Mouse (Mus musculus) frontal cortex, adult (tissue): ENCODE results near the gene Ubxn11.

Source experiments
- ATAC-seq: cut with Nextera tagmentation; 2 replicates; pipeline ENCODE4 v1.9.2; 2017; ENCODE audit warnings: mild to moderate bottlenecking, moderate library complexity, mixed read lengths; ENCODE audit not compliant: low TSS enrichment

Gene Ubxn11

DNA sequence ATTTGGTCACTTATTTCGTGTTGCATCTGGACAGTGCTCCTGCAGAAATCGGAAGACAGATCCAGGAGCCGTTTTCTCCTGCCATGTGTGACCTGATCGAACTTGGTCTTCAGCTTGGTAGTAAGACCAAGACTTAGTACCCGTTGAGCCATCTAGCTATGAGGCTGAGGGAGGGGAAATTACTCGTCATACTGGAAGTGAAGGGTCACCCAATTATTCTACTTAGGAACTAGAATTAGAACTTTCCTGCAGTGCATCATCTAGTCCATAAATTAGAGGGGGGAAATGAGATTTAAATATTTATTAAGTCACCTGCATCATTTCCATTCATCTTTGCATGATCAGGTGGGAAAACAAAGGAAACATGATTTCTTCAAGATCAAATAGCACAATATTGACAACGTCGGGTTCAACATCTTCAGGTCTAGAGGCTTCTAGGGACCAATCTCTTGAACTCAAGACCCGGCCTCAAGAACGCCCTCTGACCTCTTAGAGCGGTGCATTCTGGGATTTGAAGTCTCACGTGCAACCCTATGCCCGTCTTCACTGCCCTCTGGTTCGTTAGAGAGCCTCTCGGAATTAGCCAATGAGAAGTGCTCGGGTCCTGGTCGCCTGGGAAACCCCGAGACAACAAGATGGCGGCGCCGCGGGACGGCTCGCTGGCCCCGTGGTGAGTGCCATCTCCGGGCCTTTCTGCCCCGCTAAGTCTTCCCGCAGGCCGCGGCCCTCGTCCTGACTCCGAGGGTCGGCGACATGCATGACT lies at the start of gene Ubxn11:
TSS of gene Ubxn11 (plus strand) at position 592 of the 763 bp plus-strand sequence.
- peak; percentile 100 for ATAC-seq

DNA sequence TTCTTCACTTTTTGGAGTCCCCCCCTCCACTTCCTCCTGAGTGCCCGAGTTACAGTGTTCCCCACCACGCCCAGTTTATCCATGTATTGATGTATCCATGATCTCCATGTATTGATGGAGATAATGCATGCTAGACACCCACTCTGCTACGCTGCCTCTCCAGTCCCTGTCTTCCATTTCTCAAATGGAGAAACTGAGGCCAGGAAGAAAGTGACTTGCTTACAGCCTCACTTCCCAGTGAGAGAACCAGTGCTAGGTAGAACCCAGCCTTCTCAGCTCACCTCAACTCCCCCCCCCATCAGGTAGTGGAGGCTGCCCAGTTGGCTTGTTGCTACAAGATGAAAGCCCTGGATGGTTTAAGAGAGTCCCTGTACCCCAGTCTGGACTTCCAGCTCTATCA lies 48.8 kb upstream of the Ubxn11 start, which contains the start of gene Zfp683:
TSS of gene Zfp683 (plus strand) at position 301 of the 400 bp plus-strand sequence.
- ATAC-seq: no peak

DNA sequence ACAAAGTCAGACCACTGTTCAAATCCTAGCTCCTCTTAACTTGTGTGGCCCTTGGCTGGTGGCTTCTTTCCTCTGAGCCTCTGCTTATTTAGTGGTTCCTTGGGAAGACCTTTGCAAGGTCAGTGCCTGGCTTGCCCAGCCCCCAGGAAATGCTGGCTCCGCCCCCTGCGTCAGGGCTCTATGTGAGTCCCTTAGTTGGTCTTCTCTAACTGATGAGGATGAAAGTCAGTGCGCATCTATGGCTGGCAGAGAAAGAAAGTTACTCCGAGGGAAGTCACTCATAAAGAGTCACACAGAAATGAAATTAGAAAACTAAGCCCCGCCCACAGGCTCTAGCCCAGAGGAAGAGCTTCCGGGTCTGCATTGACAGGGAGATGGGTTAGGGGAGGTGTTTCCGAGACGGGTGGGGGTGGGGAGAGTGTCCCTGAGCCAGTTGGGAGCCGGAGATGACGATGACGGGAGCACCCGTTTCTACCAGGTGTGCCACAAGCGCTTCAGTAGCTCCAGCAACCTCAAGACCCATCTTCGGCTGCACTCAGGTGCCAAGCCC lies 44.1 kb upstream of the Ubxn11 start:
- no peak for ATAC-seq

DNA sequence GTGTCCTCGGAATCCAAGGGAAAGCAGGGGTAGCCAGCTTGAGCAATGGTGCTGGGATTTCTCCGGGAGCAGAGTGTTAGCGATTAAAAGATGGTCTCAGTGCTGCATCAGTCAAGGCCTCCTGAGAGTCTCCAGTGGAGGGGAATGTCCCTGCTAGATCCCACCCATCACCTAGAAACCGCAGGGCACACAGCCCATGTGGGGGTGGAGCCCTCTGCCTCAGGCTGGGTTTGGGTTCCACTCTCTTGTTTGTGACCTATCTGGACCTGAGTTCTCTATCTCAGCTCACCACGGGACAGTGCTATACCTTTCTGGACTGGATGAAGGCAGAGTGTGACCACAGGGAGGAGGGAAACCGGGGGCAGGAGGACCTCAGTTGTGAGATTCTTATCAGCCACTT lies 43.5 kb upstream of the Ubxn11 start:
- no peak for ATAC-seq

DNA sequence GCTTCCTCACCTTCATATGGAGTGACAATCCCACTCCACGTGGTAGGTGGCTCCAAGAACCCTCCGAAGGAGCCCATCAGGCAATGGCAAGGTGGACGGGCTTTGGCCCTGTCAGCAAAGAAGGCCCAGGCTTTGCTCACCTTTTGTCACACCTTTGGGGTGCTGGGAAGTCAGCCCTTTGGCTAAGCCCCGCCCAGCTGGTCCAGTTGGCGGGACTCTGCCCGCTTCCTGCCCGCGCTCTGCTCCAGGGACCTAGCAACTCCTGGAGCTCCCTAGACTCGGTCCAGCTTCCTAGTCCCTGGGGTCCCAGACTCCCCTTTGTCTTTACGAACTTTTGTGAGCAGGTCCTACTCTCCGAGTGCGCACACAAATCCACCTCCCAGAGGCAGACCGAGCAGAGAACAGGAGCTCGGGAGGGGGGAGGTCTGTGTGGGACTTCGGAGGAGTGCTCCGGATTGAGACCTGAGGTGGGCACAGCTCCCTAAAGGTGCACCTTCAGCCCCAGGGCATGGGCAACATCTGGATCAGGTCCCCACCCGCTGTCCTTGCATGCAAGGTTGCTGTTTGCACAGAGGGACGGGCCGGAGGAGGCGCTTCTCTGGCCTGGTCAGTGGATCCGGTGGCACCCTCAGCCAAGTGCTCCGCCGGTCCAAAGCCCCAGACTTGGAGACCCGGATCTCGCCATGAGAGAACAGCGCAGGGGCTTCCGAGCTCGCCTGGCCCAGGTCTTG lies 42.1 kb upstream of the Ubxn11 start, which contains the start of gene Crybg2:
TSS of gene Crybg2 (plus strand) at position 681 of the 731 bp plus-strand sequence.
- no peak for ATAC-seq

DNA sequence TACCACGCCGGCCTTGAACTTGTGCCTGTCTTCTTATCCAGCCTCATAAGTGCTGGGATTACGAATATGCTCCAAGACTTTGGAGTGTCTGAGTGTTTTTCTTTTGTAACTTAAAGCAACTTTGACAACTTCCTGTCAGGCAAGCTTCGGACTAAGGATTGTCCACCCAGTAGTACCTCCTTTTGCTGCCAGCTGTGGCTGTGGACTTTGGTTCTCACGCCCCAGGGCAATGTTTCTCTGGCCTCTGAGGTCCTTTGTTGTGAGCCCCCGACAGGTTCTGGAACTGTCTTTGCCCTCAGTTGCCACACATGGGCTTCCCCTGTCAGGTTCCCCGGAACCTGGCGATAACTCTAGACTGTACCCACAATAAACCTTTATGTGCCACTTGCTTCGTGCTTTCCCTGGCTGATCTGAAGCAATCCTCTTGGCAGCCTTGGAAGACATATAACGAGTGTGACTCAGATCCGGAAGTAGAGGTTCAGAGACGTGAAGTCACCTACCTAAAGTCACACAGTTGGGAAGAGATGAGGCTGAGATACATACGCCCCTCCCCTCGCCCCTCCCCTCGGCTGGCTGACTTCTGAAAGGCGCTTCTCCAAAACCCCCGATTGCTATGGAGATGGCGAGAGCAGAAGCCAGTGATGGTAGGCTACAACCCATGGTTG lies 41.1 kb upstream of the Ubxn11 start:
- peak; percentile 50; the same call in 1 of the 2 replicates for ATAC-seq

DNA sequence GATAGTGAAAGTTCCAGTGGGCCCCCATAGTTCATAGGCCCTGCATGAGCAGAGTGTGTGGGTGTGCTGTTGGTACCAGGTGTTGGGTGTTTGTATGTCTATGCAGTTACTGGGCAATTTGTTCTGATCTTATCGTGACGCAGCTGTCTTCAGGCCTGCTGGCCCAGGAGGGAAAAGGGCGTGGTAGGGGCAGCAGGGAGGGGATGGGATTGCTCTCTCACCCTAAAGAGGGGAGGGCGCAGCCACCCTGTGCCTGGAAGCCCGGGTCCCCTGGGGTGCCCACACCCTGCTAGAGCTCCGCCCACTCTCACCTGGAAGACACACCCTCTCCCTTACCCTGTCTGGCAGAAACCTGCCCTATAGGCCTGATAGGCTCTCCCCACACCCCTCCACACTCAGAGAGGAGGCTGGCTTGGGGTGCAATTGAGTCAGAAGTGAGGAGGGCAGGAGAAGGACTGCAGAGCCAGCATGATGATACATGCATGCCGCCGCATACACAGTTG lies 40.4 kb upstream of the Ubxn11 start:
- no peak for ATAC-seq

DNA sequence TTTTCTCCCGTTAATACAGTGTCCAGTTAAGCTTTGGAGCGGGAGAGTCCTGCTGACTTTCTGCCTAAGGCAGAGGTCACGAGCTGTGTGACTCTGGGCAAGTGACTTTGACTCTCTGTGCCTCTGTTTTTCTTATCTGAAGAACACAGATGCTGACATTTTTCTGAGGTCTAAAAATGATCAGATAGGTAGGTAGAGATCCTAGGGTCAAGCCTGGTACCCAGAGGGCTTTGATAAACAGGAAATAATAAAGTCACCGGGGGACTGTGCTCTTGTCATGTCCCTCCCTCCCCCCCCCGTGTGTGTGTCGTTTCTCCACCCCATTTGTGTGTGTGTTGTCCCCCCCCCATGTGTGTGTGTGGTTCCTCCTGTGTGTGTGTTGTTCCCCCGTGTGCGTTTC lies 39.8 kb upstream of the Ubxn11 start:
- no peak for ATAC-seq

DNA sequence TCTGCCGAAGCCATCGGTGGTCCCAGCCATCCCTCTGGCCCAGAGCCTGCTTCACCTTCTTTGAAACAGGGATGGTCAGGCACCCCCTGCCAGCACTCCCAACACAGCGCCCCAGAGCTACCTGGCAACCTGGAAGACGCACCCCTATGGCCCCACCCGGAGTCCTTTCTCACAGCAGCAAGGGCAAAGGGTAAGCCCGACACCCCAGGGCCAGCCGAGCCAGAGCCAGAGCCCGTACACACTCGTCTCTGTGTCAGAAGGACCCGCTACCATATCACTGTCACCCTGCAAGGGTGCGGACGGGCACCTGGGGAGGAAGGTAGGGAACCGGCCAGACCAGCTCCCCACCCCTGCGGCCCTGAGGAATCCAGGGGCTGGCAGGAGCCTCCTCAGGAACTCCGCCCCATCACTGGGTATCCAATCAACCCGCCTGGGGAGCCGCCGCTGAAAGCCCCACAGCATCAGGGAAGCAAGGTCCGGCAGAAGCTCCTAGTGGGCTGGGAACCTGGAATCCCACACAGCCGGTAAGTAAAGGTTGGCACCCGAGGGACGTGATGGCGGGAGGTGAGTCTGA lies 36.9 kb upstream of the Ubxn11 start:
- ATAC-seq: no peak

DNA sequence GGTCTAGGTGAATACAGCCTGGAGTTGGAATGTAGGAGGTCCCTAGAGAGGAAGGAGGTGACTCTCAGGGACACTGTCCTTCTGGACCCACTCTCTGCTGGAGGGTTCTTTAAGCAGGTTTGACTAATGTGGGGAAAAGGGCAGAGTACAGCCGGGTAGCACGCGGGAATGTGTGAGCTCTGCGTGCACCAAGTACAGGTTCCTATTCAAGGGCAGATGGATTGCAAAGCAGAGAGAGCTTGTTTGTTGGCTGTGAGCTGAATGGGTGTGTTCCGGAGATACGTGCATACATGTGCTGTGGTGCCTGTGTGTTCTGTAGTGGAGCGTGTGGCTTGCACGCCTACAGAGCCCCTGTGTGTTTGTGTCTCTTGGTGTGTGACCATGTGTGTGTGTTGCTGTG lies 35.0 kb upstream of the Ubxn11 start:
- ATAC-seq: no peak

DNA sequence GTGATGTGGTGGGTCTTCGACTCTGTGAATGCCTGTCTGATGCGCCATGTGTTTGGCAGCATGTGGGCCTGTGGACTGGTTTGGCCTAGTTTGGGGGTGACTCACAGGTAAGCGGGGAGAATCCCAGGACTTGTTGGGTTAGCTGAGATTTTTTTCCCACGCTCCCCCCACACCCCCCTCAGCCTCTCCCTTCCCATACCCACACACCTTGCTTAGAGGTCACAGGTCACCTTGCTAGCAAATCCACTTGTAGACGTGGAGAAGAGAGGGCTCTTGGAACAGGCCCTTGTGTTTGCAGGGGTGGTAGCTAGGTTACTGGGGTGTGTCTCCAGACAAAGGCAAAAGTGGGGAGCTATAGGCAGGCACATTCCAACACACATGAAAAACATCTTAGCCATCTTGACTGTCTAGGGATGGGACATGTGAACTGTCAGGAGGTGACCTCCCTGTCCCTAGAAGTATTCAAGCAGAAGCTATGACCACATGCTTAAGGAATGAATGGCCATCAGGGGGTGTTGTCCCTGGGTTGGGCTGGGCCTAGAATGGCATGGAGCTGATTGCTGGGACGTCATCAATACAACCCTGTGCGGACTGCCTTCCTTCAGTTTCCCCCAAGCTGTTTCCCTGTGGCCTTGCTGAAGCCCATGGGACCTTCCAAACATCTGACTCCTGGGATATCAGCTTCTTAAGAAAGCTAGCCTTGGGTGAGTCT lies 34.4 kb upstream of the Ubxn11 start:
- ATAC-seq: no peak

DNA sequence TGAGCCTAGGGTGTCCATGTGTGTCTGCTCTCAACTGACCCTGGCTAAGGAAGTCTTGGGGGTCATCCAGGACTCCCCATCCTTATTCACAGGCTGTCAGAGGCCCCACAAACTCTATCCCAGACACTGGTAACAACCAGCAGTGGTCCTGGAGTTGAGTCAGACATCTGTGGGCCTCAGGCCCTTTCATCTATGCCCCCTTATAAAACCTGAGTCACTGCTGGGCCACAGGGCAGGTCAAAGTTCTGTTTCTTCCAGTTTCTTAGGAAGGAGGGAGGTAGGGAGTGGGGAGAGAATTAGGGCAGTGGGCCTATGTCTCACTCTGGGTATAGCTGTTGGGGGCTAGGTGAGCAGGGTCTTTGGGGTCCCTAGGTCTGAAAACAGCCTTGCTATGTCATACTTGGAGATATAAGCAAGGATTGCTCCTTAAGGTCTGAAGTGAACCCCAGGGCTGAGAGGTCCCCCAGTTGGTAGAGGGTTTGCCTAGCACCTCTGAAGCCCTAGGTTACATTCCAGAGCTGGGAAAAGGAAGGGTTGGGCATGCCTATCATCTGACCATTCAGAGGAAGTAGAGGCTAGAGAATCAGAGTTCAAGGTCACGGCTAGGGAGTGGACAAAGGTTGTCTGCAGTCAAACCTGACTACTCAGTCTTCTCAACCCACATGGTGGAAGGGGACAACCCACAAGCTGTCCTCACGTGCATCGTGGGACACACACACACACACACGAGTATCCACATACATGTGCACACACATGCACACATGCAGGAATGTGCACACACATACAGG lies 33.4 kb upstream of the Ubxn11 start:
- no peak for ATAC-seq

DNA sequence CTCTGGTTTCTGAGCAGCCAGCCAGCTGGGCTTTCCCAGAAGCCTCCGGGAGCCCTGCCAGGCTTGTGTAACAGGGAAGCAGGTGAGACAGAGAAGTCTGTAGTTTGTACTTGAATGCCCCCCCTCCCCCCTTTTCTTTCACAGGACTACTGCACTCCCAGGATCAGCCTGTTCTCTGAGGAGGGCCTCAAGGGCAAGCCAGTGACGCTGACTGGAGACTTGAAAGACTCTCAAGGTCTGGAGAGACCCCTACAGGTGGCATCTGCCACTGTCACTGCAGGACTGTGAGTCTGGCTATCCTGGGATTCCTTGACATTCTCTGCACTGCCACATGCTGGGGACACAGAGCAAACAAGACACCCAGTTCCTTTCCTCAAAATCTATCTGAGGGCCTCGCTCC lies 23.7 kb upstream of the Ubxn11 start:
- peak; percentile 58 for ATAC-seq

DNA sequence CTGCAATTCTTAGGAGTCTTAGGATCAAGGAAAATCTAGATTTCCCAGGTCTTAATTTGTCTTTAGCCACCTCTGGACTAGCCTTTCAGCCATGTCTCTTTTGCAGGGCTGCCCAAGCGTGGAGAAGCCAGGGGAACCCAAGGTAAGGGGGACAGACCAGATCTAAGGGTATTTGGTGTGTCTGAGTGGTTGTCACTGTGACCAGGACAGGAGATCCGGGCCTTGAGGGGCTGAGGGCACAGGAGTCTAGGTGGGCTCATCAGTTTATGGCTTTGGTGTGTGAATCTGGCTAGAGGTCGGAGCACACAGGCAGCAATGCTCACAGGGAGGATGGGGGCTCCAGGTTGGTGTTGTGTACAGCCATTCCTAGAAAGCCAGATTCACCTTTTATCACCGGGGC lies 21.7 kb upstream of the Ubxn11 start:
- no peak for ATAC-seq

DNA sequence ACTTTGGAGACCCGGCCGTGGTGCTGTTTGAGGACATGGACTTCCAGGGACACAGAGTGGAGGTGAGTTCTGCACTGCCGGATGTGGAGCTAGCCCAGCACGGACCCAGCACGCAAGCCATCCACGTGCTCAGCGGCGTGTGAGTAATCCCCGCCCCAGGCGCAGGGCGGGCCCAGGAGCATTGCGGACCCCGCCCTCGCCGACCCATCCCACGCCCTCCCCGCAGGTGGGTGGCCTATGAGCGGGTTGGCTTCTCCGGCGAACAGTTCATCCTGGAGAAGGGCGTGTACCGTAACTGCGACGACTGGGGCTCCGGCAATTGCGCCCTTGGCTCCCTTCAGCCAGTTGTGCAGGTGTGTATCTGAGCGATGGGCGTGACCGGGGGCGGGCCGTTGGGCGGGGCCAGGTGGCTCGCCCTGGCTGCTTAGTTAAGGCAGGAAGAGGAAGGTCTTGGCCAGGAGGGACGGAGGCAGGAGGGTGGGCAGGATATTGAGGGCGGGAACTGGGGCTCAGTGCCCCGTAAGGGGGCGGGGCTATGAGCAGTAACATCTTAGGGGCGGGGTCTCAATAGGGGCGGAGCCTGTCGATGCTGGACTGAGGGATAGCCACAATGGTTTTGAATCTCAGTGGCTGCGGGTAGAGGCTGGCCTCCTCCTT lies 20.5 kb upstream of the Ubxn11 start:
- peak; percentile 87 for ATAC-seq

DNA sequence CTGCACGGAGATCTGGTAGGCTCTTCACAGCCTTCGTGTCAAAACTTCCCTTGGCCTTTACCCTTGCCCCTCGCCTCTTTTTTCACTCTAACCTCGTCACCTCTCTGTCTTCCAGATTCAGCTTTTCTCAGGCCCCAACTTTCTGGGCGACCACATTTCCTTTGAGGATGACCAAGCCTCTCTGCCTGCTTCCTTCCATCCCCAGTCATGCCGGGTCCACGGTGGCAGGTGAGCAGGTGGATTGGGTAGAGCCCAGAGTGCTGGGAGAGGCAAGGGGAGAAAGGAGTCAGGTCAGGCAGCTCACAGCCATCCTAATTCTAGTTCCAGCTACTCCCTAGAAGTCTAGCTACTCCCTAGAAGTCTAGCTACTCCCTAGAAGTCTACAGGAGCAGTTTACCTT lies 19.9 kb upstream of the Ubxn11 start:
- ATAC-seq: no peak

DNA sequence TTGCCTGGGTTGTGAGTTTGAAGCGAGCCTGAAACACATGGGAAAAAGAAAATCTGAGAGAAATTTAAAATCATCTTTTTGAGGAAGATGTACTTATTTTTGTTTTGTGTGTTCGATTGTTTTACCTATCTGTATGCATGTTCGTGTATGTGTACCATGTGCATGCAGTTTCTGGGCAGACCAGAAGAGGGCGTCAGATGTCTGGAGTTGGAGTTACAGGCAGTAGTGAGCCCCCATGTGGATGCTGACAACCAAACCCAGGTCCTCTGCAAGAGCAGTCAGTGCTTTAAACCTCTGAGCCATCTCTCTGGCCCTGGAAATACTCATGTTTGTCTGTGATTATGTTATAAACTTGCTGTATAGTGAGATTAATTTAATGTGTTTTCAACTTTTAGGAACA lies 17.4 kb upstream of the Ubxn11 start:
- no peak for ATAC-seq

DNA sequence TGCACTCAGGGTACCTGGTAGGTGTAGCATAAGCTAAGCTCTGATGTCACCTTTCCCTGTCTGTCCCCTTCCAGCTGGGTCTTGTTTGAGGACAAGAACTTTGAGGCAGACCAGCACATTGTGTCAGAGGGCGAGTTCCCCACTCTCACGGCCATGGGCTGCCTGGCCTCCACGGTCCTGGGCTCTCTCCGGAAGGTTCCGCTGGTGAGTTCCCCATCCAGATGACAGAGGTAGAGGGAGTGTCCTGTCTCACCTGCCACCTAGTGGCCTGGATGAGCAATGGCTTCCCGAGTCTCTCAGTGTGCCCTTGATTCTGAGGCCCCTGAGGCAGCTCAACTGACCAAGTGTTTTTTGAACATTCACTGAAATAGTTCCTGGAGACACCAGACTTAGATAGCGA lies 15.0 kb upstream of the Ubxn11 start:
- ATAC-seq: peak; percentile 82; the same call in 1 of the 2 replicates

DNA sequence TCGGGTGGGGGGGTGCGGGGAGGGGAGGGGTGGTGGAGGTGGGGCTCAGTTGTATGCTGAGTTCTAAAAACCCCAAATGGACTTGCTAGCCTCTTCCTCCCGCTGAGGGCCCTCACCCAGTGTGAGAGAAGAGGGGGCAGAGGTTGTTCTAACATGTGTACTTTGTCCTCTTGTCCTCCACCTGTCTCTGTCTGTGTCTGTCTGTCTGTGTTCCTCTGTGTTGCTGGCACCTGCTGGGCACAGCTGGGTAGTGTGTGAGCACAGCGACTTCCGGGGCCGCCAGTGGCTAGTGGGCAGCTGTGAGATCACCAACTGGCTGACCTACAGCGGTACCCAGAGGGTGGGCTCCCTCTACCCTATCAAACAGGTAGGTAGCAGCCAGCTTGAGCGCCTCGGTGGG lies 13.3 kb upstream of the Ubxn11 start:
- no peak for ATAC-seq
